In genomic region chr10:54074247-54074608, GRCm38 (mm10) we compare ENCODE assay signal across 8 mouse cellular contexts. TPM values are rescaled to one million over a fixed set of nuclear protein-coding genes. Genes with fewer than 3 reads are reported as not detected.
A peak's percentile ranks its signal among the peaks of the same experiment; 100 is the strongest.
DNase-seq lines count a peak whose midpoint lies in the region; ATAC-seq and TF ChIP-seq lines count a peak whose summit lies in the region.

No protein-coding gene starts in this region.

- no peak for TF ChIP-seq EP300 in MEL (IDR thresholded peaks at IDR 0.05; ENCODE audit: low read depth in 1 of 2, low read length in 2 of 2)

- H3K27ac ChIP-seq in MEL (ENCODE audit: control insufficient read depth, low read depth, low read length): no peak overlapping the region
- H3K27ac ChIP-seq in forebrain, embryonic 13.5 days: no peak overlapping the region
- H3K27ac ChIP-seq in kidney, embryonic 16.5 days (ENCODE audit: low read length): peak overlapping the region; percentile 50; the same call in 1 of the 2 replicates
- no peak overlapping the region; the same call in 1 of the 2 replicates for H3K27ac ChIP-seq in midbrain, embryonic 16.5 days (ENCODE audit: low read length)

- peak overlapping the region; percentile 87 for H3K9ac ChIP-seq in MEL (ENCODE audit: control insufficient read depth, low read depth, low read length, poor library complexity, severe bottlenecking)
- H3K9ac ChIP-seq in forebrain, embryonic 13.5 days: peak overlapping the region; percentile 66
- H3K9ac ChIP-seq in kidney, embryonic 16.5 days (replicated peaks; ENCODE audit: low read length): peak overlapping the region; percentile 78
- H3K9ac ChIP-seq in midbrain, embryonic 16.5 days (ENCODE audit: low read depth, low read length): peak overlapping the region; percentile 79

- TF ChIP-seq RAD21 in MEL (IDR thresholded peaks at IDR 0.05; ENCODE audit: low read depth, low read length): no peak

- no peak; a peak in 1 of 6 replicates for TF ChIP-seq CTCF in MEL (IDR thresholded peaks at IDR 0.05 in 2 of 3, conservative IDR thresholded peaks at IDR 0.05 in 1 of 3; ENCODE audit: control insufficient read depth in 1 of 3, insufficient read depth in 1 of 3, low read depth in 2 of 3, low read length in 3 of 3, poor library complexity in 1 of 3, severe bottlenecking in 1 of 3)

- TF ChIP-seq POLR2A in MEL (IDR thresholded peaks at IDR 0.05; ENCODE audit: control insufficient read depth in 1 of 2, insufficient read depth in 1 of 2, low read depth in 1 of 2, low read length in 2 of 2, poor library complexity in 1 of 2): no peak

- intact Hi-C loops in heart, postnatal 14 days (cut with DNase I): loop anchor here (5.0 to 10.0 kb wide), 2 partner anchors 37 to 1691 kb away; no protein-coding TSS in a partner anchor

- DNase-seq in heart, adult 9 months (ENCODE audit: low spot score in 2 of 2): peak; percentile 27 to 30
- DNase-seq in heart, postnatal 14 days: no peak
- no peak for DNase-seq in MEL (ENCODE audit: low read depth, low spot score)
- DNase-seq in layer of hippocampus, postnatal 10 days (ENCODE audit: low spot score in 2 of 2): no peak
- DNase-seq in layer of hippocampus, adult 9-11 months: no peak

- H3K36me3 ChIP-seq in MEL (ENCODE audit: control insufficient read depth in 1 of 2, insufficient read depth in 2 of 2, low read length in 2 of 2): peaks cover 0 to 4% of the 10 kb centered on the region in 2 experiments; a peak in 1 of 4 replicates
- no peaks in the 10 kb centered on the region for H3K36me3 ChIP-seq in forebrain, embryonic 13.5 days (ENCODE audit: poor library complexity, severe bottlenecking)
- no peaks in the 10 kb centered on the region for H3K36me3 ChIP-seq in kidney, embryonic 16.5 days (ENCODE audit: insufficient read depth, low read length)
- no peaks in the 10 kb centered on the region for H3K36me3 ChIP-seq in midbrain, embryonic 16.5 days (ENCODE audit: control insufficient read depth, insufficient read depth, low read length)

- H3K27me3 ChIP-seq in MEL (ENCODE audit: control insufficient read depth in 1 of 2, insufficient read depth in 2 of 2, low read length in 2 of 2): peaks cover 2 to 8% of the 10 kb centered on the region in 2 experiments
- H3K27me3 ChIP-seq in forebrain, embryonic 13.5 days: peaks cover 33% of the 10 kb centered on the region
- no peaks in the 10 kb centered on the region for H3K27me3 ChIP-seq in kidney, embryonic 16.5 days (ENCODE audit: insufficient read depth, low read length)
- H3K27me3 ChIP-seq in midbrain, embryonic 16.5 days (ENCODE audit: control insufficient read depth, insufficient read depth, low read depth, low read length): no peaks in the 10 kb centered on the region

- H3K4me3 ChIP-seq in MEL (ENCODE audit: control insufficient read depth in 1 of 2, insufficient read depth in 1 of 2, low read depth in 2 of 2, low read length in 2 of 2): peak overlapping the region; percentile 85 to 92
- peak overlapping the region; percentile 71 for H3K4me3 ChIP-seq in forebrain, embryonic 13.5 days
- H3K4me3 ChIP-seq in kidney, embryonic 16.5 days (ENCODE audit: low read length): peak overlapping the region; percentile 87
- H3K4me3 ChIP-seq in midbrain, embryonic 16.5 days (ENCODE audit: low read depth, low read length): peak overlapping the region; percentile 84

- 3% methylated on average over 14 of the region's 14 CpGs for WGBS in forebrain, embryonic 13.5 days
- WGBS in kidney, embryonic 16.5 days: 0% methylated on average over 14 of the region's 14 CpGs
- 0% methylated on average over 14 of the region's 14 CpGs for WGBS in midbrain, embryonic 16.5 days

- no peak for ATAC-seq in forebrain, embryonic 13.5 days
- ATAC-seq in kidney, embryonic 16.5 days (ENCODE audit: low FRiP score, low TSS enrichment): peak; percentile 19; the same call in 1 of the 2 replicates
- ATAC-seq in midbrain, embryonic 16.5 days: peak; percentile 2; the same call in 1 of the 2 replicates

- H3K79me2 ChIP-seq in MEL (ENCODE audit: control insufficient read depth, insufficient read depth, low read length, poor library complexity): peaks cover 8% of the 10 kb centered on the region; the same call in 1 of the 2 replicates

- H3K9me3 ChIP-seq in MEL (replicated peaks; ENCODE audit: insufficient read depth, low read length): no peaks in the 10 kb centered on the region
- no peaks in the 10 kb centered on the region for H3K9me3 ChIP-seq in forebrain, embryonic 13.5 days (replicated peaks)
- H3K9me3 ChIP-seq in kidney, embryonic 16.5 days (ENCODE audit: low read length): no peaks in the 10 kb centered on the region
- H3K9me3 ChIP-seq in midbrain, embryonic 16.5 days (replicated peaks; ENCODE audit: control insufficient read depth, low read length, poor library complexity, severe bottlenecking): no peaks in the 10 kb centered on the region

- H3K4me1 ChIP-seq in MEL (ENCODE audit: control insufficient read depth in 1 of 2, insufficient read depth in 2 of 2, low read length in 2 of 2): peaks cover 0 to 19% of the 10 kb centered on the region in 2 experiments; a peak in 2 of 4 replicates
- 0 out of 2 replicates have a peak, but pooled peaks cover 6% of the 10 kb centered on the region for H3K4me1 ChIP-seq in forebrain, embryonic 13.5 days
- peaks cover 34% of the 10 kb centered on the region for H3K4me1 ChIP-seq in kidney, embryonic 16.5 days (ENCODE audit: insufficient read depth, low read length)
- no peaks in the 10 kb centered on the region for H3K4me1 ChIP-seq in midbrain, embryonic 16.5 days (ENCODE audit: control insufficient read depth, insufficient read depth, low read length)

- peak overlapping the region; percentile 100 for H3K4me2 ChIP-seq in forebrain, embryonic 13.5 days
- H3K4me2 ChIP-seq in kidney, embryonic 16.5 days (replicated peaks; ENCODE audit: low read depth, low read length): peak overlapping the region; percentile 91
- H3K4me2 ChIP-seq in midbrain, embryonic 16.5 days (ENCODE audit: low read length): peak overlapping the region; percentile 99

TF ChIP-seq in MEL, 35 proteins besides CTCF, POLR2A, EP300 and RAD21:
- TF ChIP-seq POLR2AphosphoS5 (IDR thresholded peaks at IDR 0.05; ENCODE audit: borderline replicate concordance, low read depth, low read length): no peak
- TF ChIP-seq ZMIZ1 (IDR thresholded peaks at IDR 0.05; ENCODE audit: low read depth, low read length): no peak
- no peak for TF ChIP-seq E2F4 (IDR thresholded peaks at IDR 0.05; ENCODE audit: borderline replicate concordance, low read depth, low read length)
- no peak for TF ChIP-seq UBTF (IDR thresholded peaks at IDR 0.05; ENCODE audit: borderline replicate concordance, insufficient read depth, low read depth, low read length)
- no peak for TF ChIP-seq ZNF384 (IDR thresholded peaks at IDR 0.05; ENCODE audit: low read depth, low read length)
- no peak for TF ChIP-seq BHLHE40 (IDR thresholded peaks at IDR 0.05; ENCODE audit: borderline replicate concordance, low read depth, low read length)
- no peak for TF ChIP-seq NRF1 (IDR thresholded peaks at IDR 0.05; ENCODE audit: insufficient read depth, low read depth, low read length, poor library complexity, severe bottlenecking)
- no peak for TF ChIP-seq TBP (IDR thresholded peaks at IDR 0.05; ENCODE audit: low read depth, low read length)
- no peak for TF ChIP-seq POLR2AphosphoS2 (IDR thresholded peaks at IDR 0.05; ENCODE audit: low read length)
- TF ChIP-seq MYC (IDR thresholded peaks at IDR 0.05; ENCODE audit: low read depth, low read length): no peak
- no peak for TF ChIP-seq HCFC1 (IDR thresholded peaks at IDR 0.05; ENCODE audit: low read depth, low read length)
- no peak for TF ChIP-seq SIN3A (IDR thresholded peaks at IDR 0.05; ENCODE audit: low read length)
- no peak for TF ChIP-seq RCOR1 (IDR thresholded peaks at IDR 0.05; ENCODE audit: low read depth, low read length)
- no peak for TF ChIP-seq GABPA (IDR thresholded peaks at IDR 0.05; ENCODE audit: low read depth, low read length)
- no peak for TF ChIP-seq MAX (IDR thresholded peaks at IDR 0.05; ENCODE audit: low read length)

RNA-seq across cellular contexts. Expression of gene Man1a, which starts 2.2 kb away (rescaled TPM):
- 10 to 100 TPM; 32.1 to 36.6 TPM for total RNA-seq in heart, postnatal 14 days (2021)
- total RNA-seq in MEL (2012; rRNA removed): 5.3 and 7.3 TPM in 2 replicates
- 1 to 10 TPM in 1 of 2 experiments, not detected in 1; 5.8 TPM for polyA plus RNA-seq in MEL (2012; ENCODE audit: insufficient read depth in 1 of 2, insufficient read length in 2 of 2, low read depth in 1 of 2, low replicate concordance in 2 of 2, missing spikeins in 1 of 2)
- polyA plus RNA-seq in forebrain, embryonic 13.5 days (2015; fragmentation: Nextera tagmentation; extraction: Ambion mirVana): 1.2 and 1.4 TPM in 2 replicates
- 6.5 and 8.4 TPM in 2 replicates for polyA plus RNA-seq in kidney, embryonic 16.5 days (2015; fragmentation: Nextera tagmentation; extraction: Ambion mirVana)
- polyA plus RNA-seq in midbrain, embryonic 16.5 days (2015; fragmentation: Nextera tagmentation; extraction: Ambion mirVana): 4.0 and 4.7 TPM in 2 replicates
- total RNA-seq in layer of hippocampus, postnatal 10 days (2021): 10 to 100 TPM; 35.6 to 38.6 TPM

Comparison
In these comparisons a context has a peak if more than half of its experiments do, and no peak if none do; other contexts are left out.
1. DNase-seq: peak in heart, adult 9 months (2 of 2); none in heart, postnatal 14 days (0 of 2), MEL (single experiment), layer of hippocampus, postnatal 10 days (0 of 2) and layer of hippocampus, adult 9-11 months (single experiment).
2. Peak in every context shown above with its lines, with median percentiles within 50 percentile points of each other: H3K4me3 ChIP-seq, H3K9ac ChIP-seq and H3K4me2 ChIP-seq.